Mouse (Mus musculus) midbrain, embryonic 12.5 days (tissue): ENCODE measurements around the gene Hacd1. TPM values are rescaled to one million over a fixed set of nuclear protein-coding genes. Genes with fewer than 3 reads are reported as not detected.

Experiments
- ATAC-seq: fragments of 200-750 bp; cut with Nextera tagmentation; 2 replicates; pipeline ENCODE4 v1.8.0; 2017; ENCODE audit warnings: low read depth, moderate TSS enrichment, moderate library complexity; ENCODE audit not compliant: low FRiP score
- H3K27ac ChIP-seq: fragments of 300-500 bp; sonication (generic); replicated peaks from 2 replicates; pipeline ENCODE4 v1.5.1; 2016; ENCODE audit warnings: mild to moderate bottlenecking
- H3K27me3 ChIP-seq: fragments of 300-500 bp; sonication (generic); 2 replicates; pipeline ENCODE4 v1.6.1; 2016; ENCODE audit warnings: mild to moderate bottlenecking
- H3K36me3 ChIP-seq: fragments of 300-500 bp; sonication (generic); 2 replicates; pipeline ENCODE4 v1.6.1; 2016
- H3K4me1 ChIP-seq: fragments of 300-500 bp; sonication (generic); 2 replicates; pipeline ENCODE4 v1.6.1; 2016
- H3K4me2 ChIP-seq: fragments of 300-500 bp; sonication (generic); replicated peaks from 2 replicates; pipeline ENCODE4 v1.6.1; 2016; ENCODE audit warnings: mild to moderate bottlenecking, moderate library complexity
- H3K4me3 ChIP-seq: fragments of 300-500 bp; sonication (generic); 2 replicates; pipeline ENCODE4 v1.5.1; 2016; ENCODE audit warnings: mild to moderate bottlenecking
- H3K9ac ChIP-seq: fragments of 300-500 bp; sonication (generic); replicated peaks from 2 replicates; pipeline ENCODE4 v1.6.1; 2016; ENCODE audit warnings: mild to moderate bottlenecking, moderate library complexity
- H3K9me3 ChIP-seq: fragments of 300-500 bp; sonication (generic); 2 replicates; pipeline ENCODE4 v1.6.1; 2016; ENCODE audit warnings: mild to moderate bottlenecking
- WGBS: fragments of 180-500 bp; shearing (Covaris S2); methylation state at CpG from one replicate; pipeline ENCODE4 v1.1.7; 2016; 5-methylcytosine and 5-hydroxymethylcytosine counted together
- polyA plus RNA-seq: library from polyadenylated mRNA; unstranded; fragments of >200 nt; fragmentation: Nextera tagmentation; extraction: Ambion mirVana; gene quantifications from 2 replicates; pipeline ENCODE4 v1.2.1, GENCODE M21; 2016

Gene Hacd1
- polyA plus RNA-seq, 1 experiment from 2014 or later, result 40.5 TPM

GRCm38 (mm10) chr2:14055168-14055565 lies 768 bp downstream of the Hacd1 start:
- no peaks in the 10 kb centered on the region for H3K9me3 ChIP-seq
- H3K4me3 ChIP-seq, result peak overlapping the region; percentile 74
- H3K4me2 ChIP-seq, result peak overlapping the region; percentile 74
- H3K4me1 ChIP-seq, result 0 out of 2 replicates have a peak, but pooled peaks cover 14% of the 10 kb centered on the region
- H3K36me3 ChIP-seq, result no peaks in the 10 kb centered on the region
- H3K27me3 ChIP-seq, result no peaks in the 10 kb centered on the region; the same call in 1 of the 2 replicates
- under 1% methylated on average over 46 of the region's 58 CpGs for WGBS
- peak overlapping the region; percentile 88 for H3K27ac ChIP-seq
- ATAC-seq, result peak; percentile 93
- peak overlapping the region; percentile 76 for H3K9ac ChIP-seq

GRCm38 (mm10) chr2:14054716-14055115 lies 1.2 kb downstream of the Hacd1 start:
- Histone ChIP-seq H3K27me3 (no peaks in the 10 kb centered on the region; the same call in 1 of the 2 replicates), H3K9me3 (no peaks in the 10 kb centered on the region), H3K4me3 (peak overlapping the region; percentile 74), H3K9ac (peak overlapping the region; percentile 76), H3K27ac (peak overlapping the region; percentile 88), H3K4me1 (0 out of 2 replicates have a peak, but pooled peaks cover 14% of the 10 kb centered on the region), H3K36me3 (no peaks in the 10 kb centered on the region), H3K4me2 (peak overlapping the region; percentile 74)
- 5% methylated on average over 6 of the region's 6 CpGs for WGBS
- ATAC-seq, result peak; percentile 17

GRCm38 (mm10) chr2:14054163-14054562 lies 1.8 kb downstream of the Hacd1 start:
- no peak overlapping the region for H3K4me3 ChIP-seq
- WGBS, result 52% methylated on average over 3 of the region's 3 CpGs

GRCm38 (mm10) chr2:14053618-14054017 lies 2.3 kb downstream of the Hacd1 start:
- no peak for ATAC-seq
- Histone ChIP-seq H3K4me2 (no peak overlapping the region), H3K4me1 (0 out of 2 replicates have a peak, but pooled peaks cover 14% of the 10 kb centered on the region), H3K9ac (no peak overlapping the region), H3K36me3 (no peaks in the 10 kb centered on the region), H3K4me3 (no peak overlapping the region), H3K27me3 (no peaks in the 10 kb centered on the region; the same call in 1 of the 2 replicates), H3K27ac (no peak overlapping the region), H3K9me3 (no peaks in the 10 kb centered on the region)
- 49% methylated on average over 3 of the region's 3 CpGs for WGBS

More at GRCm38 (mm10) chr2:14054163-14054562, 1.8 kb downstream of the Hacd1 start:
- no peak overlapping the region for H3K27ac ChIP-seq
- H3K4me2 ChIP-seq, result no peak overlapping the region
- H3K9ac ChIP-seq, result no peak overlapping the region
- no peaks in the 10 kb centered on the region for H3K9me3 ChIP-seq
- no peaks in the 10 kb centered on the region for H3K36me3 ChIP-seq
- ATAC-seq, result no peak
- H3K27me3 ChIP-seq, result no peaks in the 10 kb centered on the region; the same call in 1 of the 2 replicates
- H3K4me1 ChIP-seq, result 0 out of 2 replicates have a peak, but pooled peaks cover 14% of the 10 kb centered on the region

- no peak overlapping the region for H3K9ac ChIP-seq
- no peak overlapping the region for H3K27ac ChIP-seq
- no peak overlapping the region for H3K4me3 ChIP-seq
- 0 out of 2 replicates have a peak, but pooled peaks have one; percentile 64 for ATAC-seq
- no peaks in the 10 kb centered on the region for H3K9me3 ChIP-seq
- H3K27me3 ChIP-seq, result no peaks in the 10 kb centered on the region
- 80% methylated on average over 5 of the region's 5 CpGs for WGBS
- H3K4me1 ChIP-seq, result peaks cover 4% of the 10 kb centered on the region; the same call in 1 of the 2 replicates
- no peak overlapping the region for H3K4me2 ChIP-seq
- H3K36me3 ChIP-seq, result no peaks in the 10 kb centered on the region
These were observed 7.1 kb downstream of the Hacd1 start for GRCm38 (mm10) chr2:14048808-14049207.

GRCm38 (mm10) chr2:14048381-14048780 lies 7.6 kb downstream of the Hacd1 start:
- H3K4me1 ChIP-seq, result peaks cover under 1% of the 10 kb centered on the region; the same call in 1 of the 2 replicates
- no peak overlapping the region for H3K9ac ChIP-seq
- H3K4me2 ChIP-seq, result no peak overlapping the region
- ATAC-seq, result peak; percentile 73
- no peaks in the 10 kb centered on the region for H3K36me3 ChIP-seq
- no peak overlapping the region for H3K4me3 ChIP-seq
- no peak overlapping the region for H3K27ac ChIP-seq
- H3K27me3 ChIP-seq, result no peaks in the 10 kb centered on the region
- H3K9me3 ChIP-seq, result no peaks in the 10 kb centered on the region

GRCm38 (mm10) chr2:14043577-14044170 lies 12.3 kb downstream of the Hacd1 start:
- Histone ChIP-seq H3K4me3 (no peak overlapping the region), H3K27ac (no peak overlapping the region), H3K27me3 (no peaks in the 10 kb centered on the region), H3K36me3 (0 out of 2 replicates have a peak, but pooled peaks cover 3% of the 10 kb centered on the region), H3K4me1 (no peaks in the 10 kb centered on the region; the same call in 1 of the 2 replicates), H3K9me3 (no peaks in the 10 kb centered on the region), H3K9ac (no peak overlapping the region), H3K4me2 (no peak overlapping the region)
- ATAC-seq, result no peak
- 68% methylated on average over 9 of the region's 9 CpGs for WGBS

GRCm38 (mm10) chr2:14043011-14043410 lies 12.9 kb downstream of the Hacd1 start:
- Histone ChIP-seq H3K4me2 (no peak overlapping the region), H3K27ac (no peak overlapping the region), H3K9me3 (no peaks in the 10 kb centered on the region), H3K27me3 (no peaks in the 10 kb centered on the region), H3K4me3 (no peak overlapping the region), H3K36me3 (0 out of 2 replicates have a peak, but pooled peaks cover 3% of the 10 kb centered on the region), H3K9ac (no peak overlapping the region), H3K4me1 (no peaks in the 10 kb centered on the region; the same call in 1 of the 2 replicates)
- WGBS, result 80% methylated on average over 3 of the region's 3 CpGs
- no peak for ATAC-seq

DNA sequence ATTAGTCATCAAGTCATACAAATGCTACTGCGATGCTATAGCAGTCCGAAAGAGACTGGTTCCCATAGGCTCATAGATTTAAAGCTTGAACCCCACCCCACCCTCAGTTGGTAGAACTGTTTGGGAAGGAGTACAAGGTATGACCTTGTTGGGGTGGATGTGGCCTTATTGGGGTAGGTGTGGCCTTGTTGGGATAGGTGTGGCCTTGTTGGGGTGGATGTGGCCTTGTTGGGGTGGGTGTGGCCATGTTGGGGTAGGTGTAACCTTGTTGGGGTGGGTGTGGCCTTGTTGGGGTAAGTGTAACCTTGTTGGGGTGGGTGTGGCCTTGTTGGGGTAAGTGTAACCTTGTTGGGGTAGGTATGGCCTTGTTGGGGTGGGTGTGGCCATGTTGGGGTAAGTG lies 14.7 kb downstream of the Hacd1 start:
- H3K36me3 ChIP-seq, result 0 out of 2 replicates have a peak, but pooled peaks cover 3% of the 10 kb centered on the region
- no peaks in the 10 kb centered on the region; the same call in 1 of the 2 replicates for H3K4me1 ChIP-seq
- H3K9me3 ChIP-seq, result no peaks in the 10 kb centered on the region
- no peak overlapping the region for H3K4me3 ChIP-seq
- no peak overlapping the region for H3K9ac ChIP-seq
- no peak overlapping the region for H3K4me2 ChIP-seq
- WGBS, result 99% methylated on average over 2 of the region's 2 CpGs
- H3K27ac ChIP-seq, result no peak overlapping the region
- H3K27me3 ChIP-seq, result no peaks in the 10 kb centered on the region
- ATAC-seq, result no peak

GRCm38 (mm10) chr2:14019228-14019627 lies 36.7 kb downstream of the Hacd1 start:
- whole genome bisulfite sequencing, result 100% methylated on average over 1 of the region's 1 CpGs
- no peaks in the 10 kb centered on the region for H3K27me3 ChIP-seq
- H3K36me3 ChIP-seq, result no peaks in the 10 kb centered on the region
- no peaks in the 10 kb centered on the region for H3K9me3 ChIP-seq
- ATAC-seq, result no peak
- H3K4me1 ChIP-seq, result no peaks in the 10 kb centered on the region
- H3K4me3 ChIP-seq, result no peak overlapping the region
- no peak overlapping the region for H3K4me2 ChIP-seq
- no peak overlapping the region for H3K27ac ChIP-seq
- H3K9ac ChIP-seq, result no peak overlapping the region

GRCm38 (mm10) chr2:14005121-14005520 lies 50.8 kb downstream of the Hacd1 start:
- Histone ChIP-seq H3K4me3 (no peak overlapping the region), H3K27me3 (no peaks in the 10 kb centered on the region), H3K4me1 (no peaks in the 10 kb centered on the region), H3K4me2 (no peak overlapping the region), H3K9me3 (no peaks in the 10 kb centered on the region), H3K27ac (no peak overlapping the region), H3K36me3 (no peaks in the 10 kb centered on the region), H3K9ac (no peak overlapping the region)
- WGBS, result 97% methylated on average over 1 of the region's 1 CpGs
- ATAC-seq, result no peak

DNA sequence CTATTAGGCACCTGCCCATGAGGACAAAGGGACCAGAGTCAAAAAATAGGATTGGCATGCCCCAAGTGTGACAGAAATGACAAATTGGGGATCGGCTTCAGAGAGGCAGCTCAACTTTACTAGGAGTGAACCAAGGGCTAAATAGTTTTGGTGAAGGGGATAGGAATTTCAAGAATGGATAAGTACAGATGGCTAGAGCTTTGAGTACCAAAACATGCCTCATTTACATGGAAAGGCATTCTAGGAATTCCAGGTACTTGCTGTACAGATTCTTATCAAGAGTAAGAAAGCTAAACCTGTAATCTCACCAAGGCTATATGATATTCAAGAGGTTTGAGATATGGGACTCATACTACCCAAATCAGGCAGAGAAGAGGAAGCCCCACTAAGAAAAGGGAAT lies 95.8 kb downstream of the Hacd1 start:
- no peak for ATAC-seq
- Histone ChIP-seq H3K4me2 (no peak overlapping the region), H3K9ac (no peak overlapping the region), H3K36me3 (no peaks in the 10 kb centered on the region), H3K4me1 (no peaks in the 10 kb centered on the region), H3K27ac (no peak overlapping the region), H3K9me3 (no peaks in the 10 kb centered on the region), H3K4me3 (no peak overlapping the region), H3K27me3 (no peaks in the 10 kb centered on the region)
- 95% methylated on average over 1 of the region's 1 CpGs for WGBS
